Mouse (Mus musculus): ENCODE measurements around the gene Anapc2.

GRCm38 (mm10) chr2:25333569-25333968, 61.3 kb downstream of the Anapc2 start:
- no peak for TF ChIP-seq GATA1 (IDR thresholded peaks at IDR 0.05; ENCODE audit: borderline replicate concordance, low read length)
- TF ChIP-seq FLI1 (IDR thresholded peaks at IDR 0.05; ENCODE audit: low read length) = no peak
